In genomic region chr3:36486881-36487280, GRCm38 (mm10) we compare ENCODE assay signal across 35 mouse cellular contexts. TPM values are rescaled to one million over a fixed set of nuclear protein-coding genes. Genes with fewer than 3 reads are reported as not detected.
"Had no signal": no experiment of that assay in that cellular context is flagged by ENCODE, and none has a peak within 500 bp of the region (broad histone marks: within the 10 kb centered on the region; RNA-seq: fewer than 3 reads in every experiment).

No protein-coding gene starts in this region.

- ATAC-seq: hindbrain, postnatal 0 days; intestine, embryonic 16.5 days; liver, embryonic 12.5 days had no signal

- H3K9me3 ChIP-seq: heart, embryonic 13.5 days; heart, embryonic 15.5 days; hindbrain, embryonic 10.5 days; hindbrain, embryonic 12.5 days; hindbrain, embryonic 15.5 days; kidney, embryonic 15.5 days; limb, embryonic 13.5 days; limb, embryonic 15.5 days; liver, embryonic 12.5 days had no signal

- H3K9ac ChIP-seq: heart, embryonic 13.5 days; heart, embryonic 15.5 days; hindbrain, embryonic 12.5 days; hindbrain, embryonic 15.5 days; kidney, embryonic 15.5 days; limb, embryonic 13.5 days; limb, embryonic 15.5 days; liver, embryonic 12.5 days; liver, embryonic 14.5 days had no signal

- H3K27me3 ChIP-seq: heart, embryonic 13.5 days; heart, embryonic 15.5 days; hindbrain, embryonic 12.5 days; hindbrain, embryonic 15.5 days; kidney, embryonic 15.5 days; limb, embryonic 13.5 days; limb, embryonic 15.5 days; liver, embryonic 12.5 days had no signal

- H3K27ac ChIP-seq: gastrocnemius, adult 2 months; heart, adult 2 months; heart, embryonic 13.5 days; heart, embryonic 15.5 days; hindbrain, embryonic 10.5 days; hindbrain, embryonic 12.5 days; hindbrain, embryonic 15.5 days; hindbrain, postnatal 0 days; kidney, embryonic 15.5 days; kidney, postnatal 0 days; limb, embryonic 13.5 days; limb, embryonic 15.5 days; liver, embryonic 12.5 days; liver, embryonic 14.5 days had no signal

- H3K4me2 ChIP-seq: heart, embryonic 11.5 days; heart, embryonic 13.5 days; heart, embryonic 15.5 days; hindbrain, embryonic 12.5 days; hindbrain, embryonic 15.5 days; kidney, embryonic 15.5 days; limb, embryonic 13.5 days; limb, embryonic 15.5 days; liver, embryonic 12.5 days had no signal

- H3K4me3 ChIP-seq: gastrocnemius, adult 2 months; heart, adult 2 months; heart, embryonic 13.5 days; heart, embryonic 15.5 days; hindbrain, embryonic 10.5 days; hindbrain, embryonic 12.5 days; hindbrain, embryonic 15.5 days; kidney, embryonic 15.5 days; limb, embryonic 13.5 days; limb, embryonic 15.5 days; liver, embryonic 12.5 days had no signal

- DNase-seq: gastrocnemius, adult 2 months; gastrocnemius, postnatal 10 days; gastrocnemius, postnatal 25 days; heart, adult 2 months; heart, postnatal 14 days; heart, postnatal 36 days; kidney, adult 11 months; kidney, adult 2 months; kidney, adult 9 months; kidney, postnatal 14 days; kidney, postnatal 36 days; layer of hippocampus, adult 9-11 months; layer of hippocampus, postnatal 36 days; left cerebral cortex, postnatal 4 days had no signal

- H3K36me3 ChIP-seq: heart, embryonic 13.5 days; heart, embryonic 15.5 days; hindbrain, embryonic 10.5 days; hindbrain, embryonic 12.5 days; hindbrain, embryonic 15.5 days; kidney, embryonic 15.5 days; limb, embryonic 13.5 days; limb, embryonic 15.5 days; liver, embryonic 12.5 days had no signal

RNA-seq across cellular contexts. Expression of gene 1810062G17Rik, which starts 11.1 kb away (rescaled TPM):
- total RNA-seq: gastrocnemius, adult 2 months; gastrocnemius, postnatal 25 days; heart, adult 2 months; hindbrain, postnatal 0 days; layer of hippocampus, adult 18-20 months; layer of hippocampus, adult 8-10 months; layer of hippocampus, postnatal 36 days; left cerebral cortex, postnatal 25 days; left cerebral cortex, postnatal 4 days had no signal

RNA-seq across cellular contexts. Expression of gene Gm11549, which starts 34.7 kb away (rescaled TPM):
- total RNA-seq: gastrocnemius, adult 2 months; gastrocnemius, postnatal 25 days; granulocyte monocyte progenitor cell, adult 5-6 weeks; heart, adult 2 months; heart, postnatal 14 days; heart, postnatal 36 days; liver, adult 2 months had no signal
- polyA plus RNA-seq: heart, adult 2 months; kidney, adult 2 months; kidney, postnatal 0 days; limb, embryonic 11.5 days; liver, adult 2 months; liver, embryonic 12.5 days; liver, embryonic 16.5 days had no signal
